Mouse (Mus musculus): Measurements from ENCODE around the gene D930007J09Rik. TPM values are rescaled to one million over a fixed set of nuclear protein-coding genes. Genes with fewer than 3 reads are reported as not detected.

Gene D930007J09Rik
- not detected in 2 replicates for polyA plus RNA-seq (2014; fragmentation: Nextera tagmentation; extraction: Ambion mirVana)

GRCm38 (mm10) chr13:32802259-32803081, at the start of gene D930007J09Rik:
TSS of gene D930007J09Rik (minus strand) at chr13:32802849.
- H3K4me1 ChIP-seq (ENCODE audit: control insufficient read depth, insufficient read depth, low read length): peaks cover 20% of the 10 kb centered on the region
- under 1% methylated on average over 94 of the region's 95 CpGs for WGBS
- peak; percentile 51 for ATAC-seq (ENCODE audit: low FRiP score, low TSS enrichment)

GRCm38 (mm10) chr13:32851967-32852366, 49.3 kb upstream of the D930007J09Rik start:
- Histone ChIP-seq H3K27me3 (ENCODE audit: control insufficient read depth, insufficient read depth, low read length) (peaks cover 5% of the 10 kb centered on the region; the same call in 1 of the 2 replicates), H3K27ac (replicated peaks; ENCODE audit: low read depth, low read length) (no peak overlapping the region), H3K4me1 (ENCODE audit: control insufficient read depth, insufficient read depth, low read length) (peaks cover 2% of the 10 kb centered on the region; the same call in 1 of the 2 replicates), H3K4me3 (replicated peaks; ENCODE audit: low read depth, low read length) (no peak overlapping the region), H3K36me3 (ENCODE audit: control insufficient read depth, insufficient read depth, low read length) (no peaks in the 10 kb centered on the region), H3K9ac (replicated peaks; ENCODE audit: low read length) (no peak overlapping the region), H3K4me2 (ENCODE audit: low read length) (no peak overlapping the region), H3K9me3 (ENCODE audit: control insufficient read depth, low read length) (no peaks in the 10 kb centered on the region)
- 10% methylated on average over 7 of the region's 7 CpGs for WGBS
- peak; percentile 81 for DNase-seq
- no peak for ATAC-seq (ENCODE audit: low FRiP score, low TSS enrichment)

More at GRCm38 (mm10) chr13:32802259-32803081, at the start of gene D930007J09Rik:
- Histone ChIP-seq H3K36me3 (ENCODE audit: control insufficient read depth, insufficient read depth, low read length) (peaks cover 9% of the 10 kb centered on the region), H3K9me3 (ENCODE audit: control insufficient read depth, low read length) (no peaks in the 10 kb centered on the region), H3K4me2 (ENCODE audit: low read length) (peak within 1 kb of the TSS; percentile 75), H3K27ac (replicated peaks; ENCODE audit: low read depth, low read length) (peak within 1 kb of the TSS; percentile 92), H3K27me3 (ENCODE audit: control insufficient read depth, insufficient read depth, low read length) (no peaks in the 10 kb centered on the region), H3K4me3 (replicated peaks; ENCODE audit: low read depth, low read length) (peak within 1 kb of the TSS; percentile 84), H3K9ac (replicated peaks; ENCODE audit: low read length) (peak within 1 kb of the TSS; percentile 84)
- peak; percentile 74 for DNase-seq

GRCm38 (mm10) chr13:32850668-32851404, 48.2 kb upstream of the D930007J09Rik start, which contains the start of gene Serpinb1a:
TSS of gene Serpinb1a (minus strand) at chr13:32851185.
- ATAC-seq (ENCODE audit: low FRiP score, low TSS enrichment): no peak
- Histone ChIP-seq H3K9me3 (ENCODE audit: control insufficient read depth, low read length) (no peaks in the 10 kb centered on the region), H3K4me2 (ENCODE audit: low read length) (no peak within 1 kb of the TSS), H3K36me3 (ENCODE audit: control insufficient read depth, insufficient read depth, low read length) (no peaks in the 10 kb centered on the region), H3K27ac (replicated peaks; ENCODE audit: low read depth, low read length) (no peak within 1 kb of the TSS), H3K4me1 (ENCODE audit: control insufficient read depth, insufficient read depth, low read length) (peaks cover 2% of the 10 kb centered on the region; the same call in 1 of the 2 replicates), H3K27me3 (ENCODE audit: control insufficient read depth, insufficient read depth, low read length) (peaks cover 5% of the 10 kb centered on the region; the same call in 1 of the 2 replicates), H3K4me3 (replicated peaks; ENCODE audit: low read depth, low read length) (no peak within 1 kb of the TSS), H3K9ac (replicated peaks; ENCODE audit: low read length) (no peak within 1 kb of the TSS)
- WGBS: 67% methylated on average over 10 of the region's 10 CpGs
- DNase-seq: peak; percentile 13

GRCm38 (mm10) chr13:32850156-32850555, 47.5 kb upstream of the D930007J09Rik start:
- ATAC-seq (ENCODE audit: low FRiP score, low TSS enrichment): no peak
- DNase-seq: no peak
- Histone ChIP-seq H3K36me3 (ENCODE audit: control insufficient read depth, insufficient read depth, low read length) (no peaks in the 10 kb centered on the region), H3K4me2 (ENCODE audit: low read length) (no peak overlapping the region), H3K27me3 (ENCODE audit: control insufficient read depth, insufficient read depth, low read length) (peaks cover 5% of the 10 kb centered on the region; the same call in 1 of the 2 replicates), H3K4me3 (replicated peaks; ENCODE audit: low read depth, low read length) (no peak overlapping the region), H3K27ac (replicated peaks; ENCODE audit: low read depth, low read length) (no peak overlapping the region), H3K9ac (replicated peaks; ENCODE audit: low read length) (no peak overlapping the region), H3K4me1 (ENCODE audit: control insufficient read depth, insufficient read depth, low read length) (peaks cover 2% of the 10 kb centered on the region; the same call in 1 of the 2 replicates), H3K9me3 (ENCODE audit: control insufficient read depth, low read length) (no peaks in the 10 kb centered on the region)
- whole genome bisulfite sequencing: 80% methylated on average over 1 of the region's 1 CpGs

- H3K27ac ChIP-seq (replicated peaks; ENCODE audit: low read depth, low read length): no peak overlapping the region
- no peak overlapping the region for H3K9ac ChIP-seq (replicated peaks; ENCODE audit: low read length)
- H3K4me2 ChIP-seq (ENCODE audit: low read length): no peak overlapping the region
- H3K27me3 ChIP-seq (ENCODE audit: control insufficient read depth, insufficient read depth, low read length): peaks cover 4% of the 10 kb centered on the region; the same call in 1 of the 2 replicates
- ATAC-seq (ENCODE audit: low FRiP score, low TSS enrichment) (no peak), DNase-seq (no peak)
- no peak overlapping the region for H3K4me3 ChIP-seq (replicated peaks; ENCODE audit: low read depth, low read length)
- no peaks in the 10 kb centered on the region for H3K36me3 ChIP-seq (ENCODE audit: control insufficient read depth, insufficient read depth, low read length)
- no peaks in the 10 kb centered on the region for H3K9me3 ChIP-seq (ENCODE audit: control insufficient read depth, low read length)
- peaks cover 2% of the 10 kb centered on the region; the same call in 1 of the 2 replicates for H3K4me1 ChIP-seq (ENCODE audit: control insufficient read depth, insufficient read depth, low read length)
Observed at GRCm38 (mm10) chr13:32849531-32850123, 47.0 kb upstream of the D930007J09Rik start.

- DNase-seq (no peak), ATAC-seq (ENCODE audit: low FRiP score, low TSS enrichment) (no peak)
- Histone ChIP-seq H3K27ac (replicated peaks; ENCODE audit: low read depth, low read length) (no peak overlapping the region), H3K4me1 (ENCODE audit: control insufficient read depth, insufficient read depth, low read length) (peaks cover 2% of the 10 kb centered on the region; the same call in 1 of the 2 replicates), H3K36me3 (ENCODE audit: control insufficient read depth, insufficient read depth, low read length) (no peaks in the 10 kb centered on the region), H3K9me3 (ENCODE audit: control insufficient read depth, low read length) (no peaks in the 10 kb centered on the region), H3K27me3 (ENCODE audit: control insufficient read depth, insufficient read depth, low read length) (peaks cover 3% of the 10 kb centered on the region; the same call in 1 of the 2 replicates), H3K9ac (replicated peaks; ENCODE audit: low read length) (no peak overlapping the region), H3K4me3 (replicated peaks; ENCODE audit: low read depth, low read length) (no peak overlapping the region), H3K4me2 (ENCODE audit: low read length) (no peak overlapping the region)
- 86% methylated on average over 4 of the region's 4 CpGs for WGBS
Observed at GRCm38 (mm10) chr13:32849092-32849491, 46.4 kb upstream of the D930007J09Rik start.

- no peaks in the 10 kb centered on the region for H3K9me3 ChIP-seq (ENCODE audit: control insufficient read depth, low read length)
- H3K27ac ChIP-seq (replicated peaks; ENCODE audit: low read depth, low read length): no peak overlapping the region
- H3K4me3 ChIP-seq (replicated peaks; ENCODE audit: low read depth, low read length): no peak overlapping the region
- H3K4me1 ChIP-seq (ENCODE audit: control insufficient read depth, insufficient read depth, low read length): no peaks in the 10 kb centered on the region
- peaks cover 3% of the 10 kb centered on the region; the same call in 1 of the 2 replicates for H3K27me3 ChIP-seq (ENCODE audit: control insufficient read depth, insufficient read depth, low read length)
- no peak overlapping the region for H3K4me2 ChIP-seq (ENCODE audit: low read length)
- ATAC-seq (ENCODE audit: low FRiP score, low TSS enrichment) (no peak), DNase-seq (no peak)
- H3K36me3 ChIP-seq (ENCODE audit: control insufficient read depth, insufficient read depth, low read length): no peaks in the 10 kb centered on the region
- no peak overlapping the region for H3K9ac ChIP-seq (replicated peaks; ENCODE audit: low read length)
Observed at GRCm38 (mm10) chr13:32846221-32846620, 43.6 kb upstream of the D930007J09Rik start.

- Histone ChIP-seq H3K4me2 (ENCODE audit: low read length) (no peak overlapping the region), H3K4me3 (replicated peaks; ENCODE audit: low read depth, low read length) (no peak overlapping the region), H3K27ac (replicated peaks; ENCODE audit: low read depth, low read length) (no peak overlapping the region), H3K36me3 (ENCODE audit: control insufficient read depth, insufficient read depth, low read length) (no peaks in the 10 kb centered on the region), H3K9me3 (ENCODE audit: control insufficient read depth, low read length) (no peaks in the 10 kb centered on the region), H3K27me3 (ENCODE audit: control insufficient read depth, insufficient read depth, low read length) (no peaks in the 10 kb centered on the region), H3K9ac (replicated peaks; ENCODE audit: low read length) (no peak overlapping the region), H3K4me1 (ENCODE audit: control insufficient read depth, insufficient read depth, low read length) (no peaks in the 10 kb centered on the region)
- no peak for DNase-seq
- 90% methylated on average over 3 of the region's 3 CpGs for WGBS
- no peak for ATAC-seq (ENCODE audit: low FRiP score, low TSS enrichment)
Observed at GRCm38 (mm10) chr13:32841349-32841748, 38.7 kb upstream of the D930007J09Rik start.
